8 mouse cellular contexts compared by ENCODE assay signal in genomic region chr2:79983222-79983632, GRCm38 (mm10).
A peak's percentile ranks its signal among the peaks of the same experiment; 100 is the strongest.
DNase-seq lines count a peak whose midpoint lies in the region; ATAC-seq and TF ChIP-seq lines count a peak whose summit lies in the region.

No protein-coding gene starts in this region.

- no peaks in the 10 kb centered on the region for H3K4me1 ChIP-seq in kidney, embryonic 14.5 days (ENCODE audit: control insufficient read depth, insufficient read depth, low read length)
- peaks cover 4% of the 10 kb centered on the region; the same call in 1 of the 2 replicates for H3K4me1 ChIP-seq in heart, embryonic 11.5 days (ENCODE audit: control insufficient read depth, insufficient read depth, low read length)
- H3K4me1 ChIP-seq in lung, embryonic 16.5 days (replicated peaks; ENCODE audit: control insufficient read depth, insufficient read depth, low read length): no peaks in the 10 kb centered on the region; the same call in 1 of the 2 replicates
- H3K4me1 ChIP-seq in thymus, adult 2 months (replicated peaks; ENCODE audit: control insufficient read depth, insufficient read depth, low read length): no peaks in the 10 kb centered on the region

- H3K4me2 ChIP-seq in kidney, embryonic 14.5 days (replicated peaks; ENCODE audit: low read depth, low read length): no peak overlapping the region
- no peak overlapping the region for H3K4me2 ChIP-seq in heart, embryonic 11.5 days
- no peak overlapping the region for H3K4me2 ChIP-seq in lung, embryonic 16.5 days (ENCODE audit: low read depth, low read length)

- no peak for TF ChIP-seq POLR2A in thymus, adult 2 months (IDR thresholded peaks at IDR 0.05; ENCODE audit: control insufficient read depth, extremely low read depth, insufficient read depth, low read length, poor library complexity)

- DNase-seq in kidney, adult 8-10 months: no peak
- peak; percentile 37 for DNase-seq in adrenal gland, postnatal 10 days
- DNase-seq in cerebellum, postnatal 36 days: no peak
- no peak for DNase-seq in thymus, adult 2 months
- DNase-seq in testis, postnatal 10 days (ENCODE audit: low spot score): no peak

- no peak overlapping the region for H3K9ac ChIP-seq in kidney, embryonic 14.5 days (ENCODE audit: low read depth, low read length)
- H3K9ac ChIP-seq in heart, embryonic 11.5 days (ENCODE audit: low read depth, low read length): no peak overlapping the region
- no peak overlapping the region for H3K9ac ChIP-seq in lung, embryonic 16.5 days (ENCODE audit: low read length)

- no peaks in the 10 kb centered on the region for H3K27me3 ChIP-seq in kidney, embryonic 14.5 days (ENCODE audit: control insufficient read depth, insufficient read depth, low read length)
- H3K27me3 ChIP-seq in heart, embryonic 11.5 days (ENCODE audit: control insufficient read depth, insufficient read depth, low read length): no peaks in the 10 kb centered on the region
- H3K27me3 ChIP-seq in lung, embryonic 16.5 days (ENCODE audit: control insufficient read depth, insufficient read depth, low read depth, low read length): no peaks in the 10 kb centered on the region
- H3K27me3 ChIP-seq in thymus, adult 2 months (ENCODE audit: control insufficient read depth, insufficient read depth, low read length): no peaks in the 10 kb centered on the region

- no peak overlapping the region for H3K4me3 ChIP-seq in kidney, embryonic 14.5 days (ENCODE audit: low read length)
- H3K4me3 ChIP-seq in heart, embryonic 11.5 days (ENCODE audit: low read depth, low read length): no peak overlapping the region
- no peak overlapping the region for H3K4me3 ChIP-seq in lung, embryonic 16.5 days (ENCODE audit: low read length)
- no peak overlapping the region for H3K4me3 ChIP-seq in thymus, adult 2 months (ENCODE audit: control insufficient read depth, insufficient read depth, low read length)

- no peaks in the 10 kb centered on the region for H3K9me3 ChIP-seq in kidney, embryonic 14.5 days (ENCODE audit: control insufficient read depth, low read length)
- H3K9me3 ChIP-seq in heart, embryonic 11.5 days (replicated peaks; ENCODE audit: control insufficient read depth, low read length): no peaks in the 10 kb centered on the region
- no peaks in the 10 kb centered on the region for H3K9me3 ChIP-seq in lung, embryonic 16.5 days (ENCODE audit: control insufficient read depth, low read length)

- no peak overlapping the region for H3K27ac ChIP-seq in kidney, embryonic 14.5 days (ENCODE audit: low read depth, low read length)
- H3K27ac ChIP-seq in heart, embryonic 11.5 days (ENCODE audit: low read depth, low read length): no peak overlapping the region
- no peak overlapping the region for H3K27ac ChIP-seq in lung, embryonic 16.5 days (ENCODE audit: low read length)
- H3K27ac ChIP-seq in thymus, adult 2 months (ENCODE audit: control insufficient read depth, insufficient read depth, low read length): no peak overlapping the region

- 33% methylated on average over 9 of the region's 9 CpGs for WGBS in kidney, embryonic 14.5 days
- 23% methylated on average over 9 of the region's 9 CpGs for WGBS in heart, embryonic 11.5 days (ENCODE audit: insufficient replicate concordance)
- 29% methylated on average over 9 of the region's 9 CpGs for WGBS in lung, embryonic 16.5 days
- WGBS in thymus, adult 2 months: 91% methylated on average over 9 of the region's 9 CpGs

- peak; percentile 73; the same call in 1 of the 2 replicates for ATAC-seq in kidney, embryonic 14.5 days (ENCODE audit: low FRiP score, low TSS enrichment)
- ATAC-seq in heart, embryonic 11.5 days (replicated peaks; ENCODE audit: insufficient number of reproducible peaks, low FRiP score, low TSS enrichment): peak; percentile 77
- ATAC-seq in lung, embryonic 16.5 days (ENCODE audit: low read depth): peak; percentile 87

- no peaks in the 10 kb centered on the region for H3K36me3 ChIP-seq in kidney, embryonic 14.5 days (ENCODE audit: control insufficient read depth, insufficient read depth, low read length)
- H3K36me3 ChIP-seq in heart, embryonic 11.5 days (ENCODE audit: control insufficient read depth, insufficient read depth, low read length): no peaks in the 10 kb centered on the region
- no peaks in the 10 kb centered on the region for H3K36me3 ChIP-seq in lung, embryonic 16.5 days (ENCODE audit: control insufficient read depth, insufficient read depth, low read length)
- H3K36me3 ChIP-seq in thymus, adult 2 months (ENCODE audit: control insufficient read depth, insufficient read depth, low read length): no peaks in the 10 kb centered on the region

- no peak for TF ChIP-seq CTCF in thymus, adult 2 months (IDR thresholded peaks at IDR 0.05; ENCODE audit: borderline replicate concordance, control insufficient read depth, extremely low read depth, insufficient read depth, low read length, poor library complexity)
